Mouse (Mus musculus): ENCODE measurements around the gene Antxr1. TPM values are rescaled to one million over a fixed set of nuclear protein-coding genes. Genes with fewer than 3 reads are reported as not detected.
"Not testable (repeated sequence)": the region's sequence is repeated elsewhere in the genome, so short reads cannot be mapped to it uniquely, and the experiment has no call there.

Antxr1 gene
- polyA plus RNA-seq, 3 experiments from 2014 or later: 0.34 TPM; not detected in 2

DNA sequence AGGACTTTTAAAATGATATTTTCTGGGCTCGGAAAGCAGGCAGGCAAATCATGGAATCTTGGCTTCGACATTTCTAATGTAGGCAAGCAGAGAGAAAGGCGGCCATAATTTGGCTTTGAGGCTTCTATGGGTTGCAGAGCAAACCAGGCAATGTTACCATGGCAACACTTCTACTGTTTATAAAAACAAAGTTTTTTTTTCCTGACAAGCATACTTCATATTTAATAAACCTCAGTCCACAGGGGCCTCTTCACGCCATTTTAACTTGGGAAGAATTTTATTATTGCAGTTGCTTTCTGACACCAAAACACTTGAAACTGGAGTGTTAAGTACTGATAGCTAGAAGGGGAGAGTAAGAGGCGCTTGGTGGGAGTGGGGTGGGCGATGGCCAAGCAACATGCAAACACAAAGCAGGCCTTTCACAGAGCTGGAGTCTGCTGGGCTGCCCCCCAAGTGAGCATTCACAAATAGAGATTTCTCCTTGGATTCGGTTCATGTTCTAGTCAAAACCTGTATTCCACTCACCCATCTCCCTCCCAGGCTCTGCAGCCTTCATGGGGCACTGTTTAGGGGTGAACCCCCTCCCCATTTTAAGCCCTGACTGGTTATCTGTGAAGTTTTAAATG, 235.8 kb downstream of the Antxr1 start:
- no peak for ATAC-seq

DNA sequence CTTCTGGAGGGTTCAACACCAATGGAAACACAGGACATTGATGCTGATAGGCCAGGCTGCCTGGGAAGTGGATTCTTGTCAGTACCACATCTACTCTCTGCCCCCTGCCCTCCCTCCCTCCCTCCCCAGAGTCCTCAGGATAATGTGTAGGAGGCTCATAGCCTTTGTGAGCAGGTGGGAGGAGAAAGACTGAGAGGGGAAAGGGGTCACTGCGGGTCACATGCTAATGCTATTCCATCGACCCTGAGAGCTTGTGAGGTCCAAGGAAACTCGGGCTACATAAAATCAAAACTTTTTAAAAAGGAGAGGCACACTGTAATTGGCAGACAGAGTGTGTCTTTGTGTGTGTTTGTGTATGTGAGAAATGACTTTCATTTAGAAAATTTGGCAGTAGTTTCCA, 236.4 kb downstream of the Antxr1 start:
- ATAC-seq: no peak

DNA sequence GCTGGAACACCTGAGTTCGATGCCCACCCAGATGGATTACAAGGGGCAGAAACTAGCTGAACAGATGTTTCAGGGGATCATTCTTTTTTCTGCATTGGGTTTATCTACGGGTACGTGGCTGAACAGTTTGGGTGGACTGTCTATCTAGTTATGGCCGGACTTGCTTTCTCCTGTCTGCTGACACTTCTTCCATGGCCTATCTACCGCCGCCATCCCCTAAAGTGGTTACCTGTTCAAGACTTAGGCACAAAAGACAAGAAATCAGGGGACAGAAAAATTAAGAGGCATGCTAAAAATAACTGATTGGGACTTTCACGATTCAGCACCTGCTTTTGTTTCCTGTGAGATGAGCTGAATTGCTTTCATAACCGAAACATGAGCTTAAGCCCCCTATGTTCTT, 242.0 kb downstream of the Antxr1 start:
- not testable (repeated sequence) for ATAC-seq

DNA sequence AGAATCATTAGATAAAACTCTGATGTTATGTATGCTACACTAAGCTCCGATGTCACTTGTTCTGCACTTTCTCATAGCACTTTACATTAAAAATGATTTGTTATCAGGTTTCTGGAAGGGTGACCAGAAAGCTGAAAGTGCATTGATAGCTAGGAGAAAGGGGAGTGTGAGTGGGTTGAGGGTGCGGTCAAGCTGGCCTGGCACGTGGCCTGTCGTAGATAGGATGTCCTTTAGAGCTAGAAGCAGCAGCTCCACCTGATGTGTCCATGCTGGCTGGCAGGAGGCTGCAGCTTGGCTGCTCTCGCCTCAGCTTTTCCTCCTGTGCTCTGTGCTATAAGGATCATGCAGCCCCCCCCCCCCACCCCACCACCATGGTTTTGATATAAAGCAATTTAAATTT, 243.1 kb downstream of the Antxr1 start:
- no peak for ATAC-seq

DNA sequence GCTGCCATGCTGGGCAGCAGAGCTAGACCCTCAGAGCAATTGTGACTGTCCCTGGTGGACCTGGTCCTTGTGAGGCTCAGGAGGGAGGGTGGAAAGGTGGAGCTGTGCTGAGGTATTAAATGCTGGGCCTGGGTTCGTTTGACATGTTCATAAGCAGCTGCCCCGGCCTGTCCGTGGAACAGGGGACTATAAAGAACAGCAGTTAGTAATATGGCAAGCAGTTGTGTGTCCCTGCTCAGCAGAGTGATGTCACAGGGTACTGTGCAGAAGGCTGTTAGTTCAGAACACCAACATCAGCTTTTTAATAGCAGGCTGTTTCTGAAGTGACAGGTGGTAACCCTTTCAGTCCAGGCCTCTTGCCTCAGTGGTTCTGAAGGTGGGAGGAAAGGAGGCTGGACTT, 244.7 kb downstream of the Antxr1 start:
- no peak for ATAC-seq

DNA sequence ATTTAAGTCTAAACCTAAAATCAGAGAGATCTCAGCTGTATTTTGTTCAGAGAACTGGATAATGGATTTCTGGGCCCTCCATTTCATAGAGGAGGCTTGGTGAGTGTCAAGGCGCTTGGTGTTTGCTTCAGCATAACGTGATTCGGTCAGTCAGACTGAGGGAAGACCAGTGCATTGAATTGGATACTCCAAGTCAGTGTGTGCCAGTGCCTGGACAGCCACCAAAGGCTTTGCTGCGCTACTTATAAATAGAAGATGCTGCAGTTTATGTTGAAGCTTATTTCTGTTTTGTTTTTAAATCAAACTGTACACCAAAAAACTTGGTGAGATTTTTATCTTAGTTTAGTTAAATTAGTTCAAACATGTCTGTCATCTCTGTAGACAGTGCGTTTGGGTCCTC, 247.3 kb downstream of the Antxr1 start:
- ATAC-seq: no peak

DNA sequence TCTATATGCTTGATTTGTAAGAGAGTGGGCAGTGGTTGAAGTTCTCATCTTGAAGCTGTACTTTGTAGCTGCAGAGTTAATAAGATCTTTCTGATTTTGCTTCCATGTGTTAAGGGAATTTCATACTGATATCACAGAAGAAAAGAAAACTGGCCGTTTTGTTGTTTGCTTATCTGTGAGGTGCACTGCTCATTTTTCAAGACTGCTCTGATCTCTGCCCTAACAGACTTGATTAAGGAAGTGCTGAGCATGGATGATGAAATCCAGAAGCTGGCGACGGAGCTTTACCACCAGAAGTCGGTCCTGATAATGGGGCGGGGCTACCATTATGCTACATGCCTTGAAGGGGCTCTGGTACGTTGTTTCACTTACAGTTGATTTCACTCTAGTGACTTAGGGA, 250.6 kb downstream of the Antxr1 start:
- ATAC-seq: no peak

Other genes with a start within 250 kb of the Antxr1 start
- under 1 TPM in 2 of 3 experiments, not detected in 1; 0.20 to 0.80 TPM for gene D6Ertd527e, start 231.1 kb downstream of the Antxr1 start, polyA plus RNA-seq (2017; shearing (Covaris generic))
- not detected for gene Gkn1, start 15.1 kb upstream of the Antxr1 start, polyA plus RNA-seq (2017; shearing (Covaris generic))
- gene Gkn2, start 37.5 kb upstream of the Antxr1 start, polyA plus RNA-seq (2017; shearing (Covaris generic)): not detected
- gene Gkn3, start 53.1 kb upstream of the Antxr1 start, polyA plus RNA-seq (2017; shearing (Covaris generic)): not detected
- not detected for gene Bmp10, start 93.2 kb upstream of the Antxr1 start, polyA plus RNA-seq (2017; shearing (Covaris generic))
- gene Arhgap25, start 197.4 kb upstream of the Antxr1 start, polyA plus RNA-seq (2017; shearing (Covaris generic)): 100 to 1,000 TPM in 2 of 3 experiments, 10 to 100 TPM in 1; 77.8 to 111 (median 105) TPM